Mouse (Mus musculus) liver, adult 2 months (tissue): ENCODE data around the gene Zfp575.

Experiments used
- CTCF ChIP-seq: fragments of 200-500 bp; IDR thresholded peaks from 2 replicates; pipeline ENCODE4 v1.5.1; 2011; ENCODE audit warnings: low read depth, low read length, control low read depth
- POLR2A ChIP-seq: fragments of 200-500 bp; IDR thresholded peaks from 2 replicates; pipeline ENCODE4 v1.6.1; 2011; ENCODE audit warnings: low read length, control low read depth; ENCODE audit not compliant: insufficient read depth; ENCODE audit errors: extremely low read depth

- TF ChIP-seq CTCF (no peak), POLR2A (no peak)
These were observed 24.3 kb upstream of the Zfp575 start for GRCm38 (mm10) chr7:24611709-24612108.
